Mouse (Mus musculus) heart, postnatal 25 days (tissue): Measurements from ENCODE around the gene Osgin1. TPM values are rescaled to one million over a fixed set of nuclear protein-coding genes. Genes with fewer than 3 reads are reported as not detected.

Source experiments
- DNase-seq: peaks from one replicate; pipeline ENCODE4 v3.0.0; 2022; ENCODE audit warnings: low spot score
- intact Hi-C: fragments of 180-260 bp; cut with DNase I; formaldehyde crosslinking; loops from one replicate; pipeline ENCODE4 v1.15.1; 2025
- total RNA-seq, 2 experiments: library from RNA; stranded (reverse); gene quantifications; 2 replicates each; pipeline ENCODE4 v1.2.3; 2021

Gene Osgin1
- total RNA-seq, 2 experiments from 2014 or later: 3.1 to 5.5 TPM

DNA sequence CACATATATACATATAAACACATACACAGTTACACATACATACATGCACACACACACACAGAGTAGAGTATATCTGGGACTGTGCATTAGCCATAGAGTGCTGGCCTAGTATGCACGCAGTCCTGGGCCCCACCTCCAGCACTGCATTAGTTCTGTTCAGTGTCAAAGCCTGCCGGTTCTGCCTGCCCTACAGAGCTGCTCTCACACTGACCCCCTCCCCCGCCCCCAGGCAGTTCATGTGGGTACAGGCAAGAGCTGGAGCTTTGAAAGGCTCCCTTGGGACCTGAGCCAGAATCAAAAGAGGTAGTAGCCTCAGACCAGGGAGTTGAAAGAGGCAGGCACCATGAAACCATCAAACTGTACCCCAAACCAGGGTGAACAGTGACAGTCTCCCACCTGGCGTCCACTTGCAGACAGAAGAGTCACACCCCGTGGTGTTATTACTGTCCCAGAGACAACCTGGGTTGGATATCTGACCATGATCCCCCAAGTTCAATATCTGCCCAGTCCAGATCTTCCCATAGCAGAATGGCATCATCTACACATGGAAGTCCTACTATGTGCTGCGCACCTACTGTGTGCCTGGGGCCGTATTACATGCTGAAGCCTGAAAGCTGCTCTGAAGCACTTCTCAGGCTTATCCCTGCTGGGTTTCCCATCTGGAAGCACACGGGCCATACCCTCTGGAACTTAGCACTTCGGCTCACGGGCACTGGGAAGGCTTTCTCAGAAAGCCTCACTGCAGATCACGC lies 50.4 kb downstream of the Osgin1 start:
- intact Hi-C loops: no loop called here
- DNase-seq: no peak

DNA sequence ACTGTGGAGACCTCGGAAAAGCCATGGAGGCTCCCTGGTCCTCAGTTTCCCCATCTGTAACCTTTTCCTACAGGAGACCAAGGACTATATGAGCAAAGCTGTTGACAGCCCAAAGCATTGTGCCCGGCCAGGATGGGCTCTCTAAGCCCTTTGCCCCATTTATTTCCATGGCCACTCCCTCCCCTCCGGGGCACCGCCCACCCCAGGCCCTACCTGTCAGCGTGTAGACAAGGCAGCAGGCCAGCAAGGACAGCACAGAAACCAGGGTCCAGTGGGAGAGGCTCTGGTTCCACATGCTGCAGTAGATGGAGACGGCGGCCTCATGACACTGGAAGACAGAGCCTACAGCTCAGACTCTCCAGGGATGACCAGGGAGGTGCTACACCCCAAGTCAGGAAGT lies 53.2 kb downstream of the Osgin1 start:
- intact Hi-C loops: no loop called here
- no peak for DNase-seq

Other genes starting within 250 kb of the Osgin1 start
- 100 to 1,000 TPM; 148 to 161 TPM for gene Hsbp1, start 89.6 kb upstream of the Osgin1 start, total RNA-seq
- gene Mlycd, start 39.2 kb upstream of the Osgin1 start, total RNA-seq: 100 to 1,000 TPM; 109 to 111 TPM
- not detected for gene Necab2, start 12.6 kb downstream of the Osgin1 start, total RNA-seq
- not detected for gene Slc38a8, start 67.6 kb downstream of the Osgin1 start, total RNA-seq
- 10 to 100 TPM; 39.8 to 40.3 TPM for gene Mbtps1, start 124.6 kb downstream of the Osgin1 start, total RNA-seq
- gene Hsdl1, start 141.1 kb downstream of the Osgin1 start, total RNA-seq: 10 to 100 TPM; 18.7 to 20.1 TPM
- not detected for gene Dnaaf1, start 141.1 kb downstream of the Osgin1 start, total RNA-seq
- gene Taf1c, start 171.1 kb downstream of the Osgin1 start, total RNA-seq: 1 to 10 TPM; 2.9 to 4.2 TPM
- gene Adad2, start 178.6 kb downstream of the Osgin1 start, total RNA-seq: not detected
- under 1 TPM; 0.06 to 0.16 TPM for gene Kcng4, start 201.6 kb downstream of the Osgin1 start, total RNA-seq
- gene Wfdc1, start 232.2 kb downstream of the Osgin1 start, total RNA-seq: 10 to 100 TPM; 45.5 to 49.2 TPM